Mouse (Mus musculus) heart, postnatal 14 days (tissue): ENCODE measurements around the gene Slc8b1. TPM values are rescaled to one million over a fixed set of nuclear protein-coding genes. Genes with fewer than 3 reads are reported as not detected.

Experiments used
- DNase-seq, 2 experiments: peaks; one replicate each; pipeline ENCODE4 v3.0.0; 2021 to 2022
- intact Hi-C: fragments of 180-260 bp; cut with DNase I; formaldehyde crosslinking; loops from one replicate; pipeline ENCODE4 v1.15.1; 2025
- long read RNA-seq, 2 experiments: library from polyadenylated mRNA; stranded (forward); transcript quantifications; one replicate each; pipeline ENCODE4 v2.0.0; 2021
- total RNA-seq, 2 experiments: library from RNA; stranded (reverse); gene quantifications; 2 replicates each; pipeline ENCODE4 v1.2.3; 2021

Gene Slc8b1
- 10 to 100 TPM in 1 of 2 experiments, 1 to 10 TPM in 1; 8.7 to 16.4 TPM for total RNA-seq
- long read RNA-seq, experiment 1, partial matches to known transcripts: 1 of 18 reads
- long read RNA-seq, experiment 1, other reads (novel, unspliced or antisense): 15 of 18 reads
- long read RNA-seq, experiment 2, transcript Slc8b1-201 (16 exons, 2,898 nt): major isoform, 7 of 18 reads
- long read RNA-seq, experiment 2, partial matches to known transcripts: 0 of 18 reads
- long read RNA-seq, experiment 2, other reads (novel, unspliced or antisense): 11 of 18 reads

DNA sequence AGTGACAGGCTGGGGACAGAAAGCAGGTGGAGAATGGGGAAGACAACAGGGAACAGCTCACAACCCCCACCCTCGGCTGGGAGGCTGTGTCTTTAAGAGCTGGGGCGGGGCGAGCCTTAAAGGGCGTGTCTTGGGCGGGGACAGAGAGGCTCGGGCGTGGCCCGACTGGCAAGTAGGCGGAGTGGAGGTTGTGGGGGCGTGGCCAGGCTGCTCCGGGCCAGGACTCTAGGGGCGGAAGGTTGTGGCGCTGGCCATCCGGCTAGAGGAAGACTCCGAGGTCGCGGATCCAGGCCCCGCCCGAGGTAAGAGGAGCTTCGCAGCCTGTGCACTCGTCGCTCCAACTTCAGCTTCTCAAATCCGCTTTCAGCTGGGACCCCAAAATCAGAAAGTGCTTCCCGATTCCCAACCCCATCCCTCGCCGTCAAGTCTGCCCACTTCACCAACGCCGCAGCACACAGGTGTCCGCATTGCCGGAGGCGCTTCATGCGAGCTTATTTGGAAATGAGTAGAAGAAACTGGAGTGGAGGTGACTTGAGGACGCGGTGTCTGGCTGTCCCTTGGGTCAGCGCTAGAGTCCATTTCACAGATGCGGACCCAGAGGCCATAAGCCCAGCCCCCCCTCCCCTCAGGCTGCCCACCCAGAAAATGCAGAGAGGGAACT lies at the start of gene Slc8b1:
Gene Slc8b1 (plus strand): TSS at position 187 of the 661 bp plus-strand sequence.
- DNase-seq: peak; percentile 96 to 98
- intact Hi-C loops: loop anchor here (5.0 kb wide), 1 partner anchor 76 kb away; the partner anchor contains the start of genes Iqcd and Tpcn1

- DNase-seq: no peak
- intact Hi-C loops: no loop called here
Observed at GRCm38 (mm10) chr5:120461902-120462301, 49.1 kb upstream of the Slc8b1 start.

DNA sequence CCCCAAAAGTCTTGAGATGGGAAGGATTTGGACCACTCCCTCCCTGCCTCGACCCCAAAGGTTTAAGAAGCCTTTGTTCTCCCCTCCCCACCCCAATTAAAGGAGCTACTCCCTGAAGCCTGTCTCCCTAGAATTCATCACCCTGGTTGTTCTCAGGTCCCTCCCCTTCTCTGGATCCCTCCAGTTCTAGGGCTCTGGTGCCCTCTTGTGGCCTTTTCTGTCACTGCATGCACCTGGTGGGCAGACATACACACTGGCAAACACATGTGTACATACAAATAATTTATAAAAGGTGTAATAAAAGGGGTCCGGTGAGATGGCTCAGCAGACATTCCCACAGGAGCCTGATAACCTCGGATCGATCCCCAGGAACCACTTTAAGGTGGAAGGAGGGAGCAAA lies 46.6 kb upstream of the Slc8b1 start:
- no peak for DNase-seq
- intact Hi-C loops: no loop called here

DNA sequence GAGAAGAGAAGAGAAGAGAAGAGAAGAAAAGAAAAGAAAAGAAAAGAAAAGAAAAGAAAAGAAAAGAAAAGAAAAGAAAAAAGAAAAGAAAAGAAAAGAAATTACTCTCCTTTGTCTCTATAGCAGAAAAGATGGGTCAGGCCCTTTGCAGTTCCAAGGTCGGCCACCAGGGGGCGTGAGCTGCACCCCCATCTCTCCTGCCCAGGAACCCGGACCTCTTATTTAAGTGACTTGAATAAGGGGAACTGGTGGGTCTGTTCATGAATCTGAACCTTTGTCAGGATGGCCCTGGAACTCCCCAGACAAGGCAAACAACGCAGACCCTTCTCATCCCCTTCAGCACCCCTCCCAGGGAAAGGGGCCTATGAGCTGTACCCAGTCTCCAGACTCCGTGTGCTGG lies 45.9 kb upstream of the Slc8b1 start:
- intact Hi-C loops: no loop called here
- DNase-seq: peak; percentile 33 to 57

GRCm38 (mm10) chr5:120465860-120466259 lies 45.1 kb upstream of the Slc8b1 start:
- peak; percentile 60 to 66 for DNase-seq
- intact Hi-C loops: no loop called here

DNA sequence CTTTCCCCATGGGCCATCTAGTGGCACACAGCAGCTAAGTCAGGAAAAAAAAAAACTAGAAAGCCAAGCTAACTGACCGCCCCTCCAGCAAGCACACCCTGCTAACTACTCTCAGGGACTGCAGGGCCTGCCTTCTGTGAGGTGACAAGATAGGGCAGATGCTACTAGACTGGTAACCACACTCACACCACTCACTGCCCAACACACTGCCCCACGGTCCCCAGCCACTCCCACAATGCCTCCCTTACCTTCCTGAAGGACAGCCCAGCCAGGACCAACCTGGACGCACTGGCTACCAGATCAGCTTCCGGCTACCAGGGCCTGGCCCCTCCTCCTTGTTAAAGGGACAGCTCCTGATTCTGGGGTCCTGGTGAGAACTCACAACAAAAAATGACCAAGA lies 43.9 kb upstream of the Slc8b1 start:
- intact Hi-C loops: no loop called here
- peak; percentile 23 to 34 for DNase-seq

DNA sequence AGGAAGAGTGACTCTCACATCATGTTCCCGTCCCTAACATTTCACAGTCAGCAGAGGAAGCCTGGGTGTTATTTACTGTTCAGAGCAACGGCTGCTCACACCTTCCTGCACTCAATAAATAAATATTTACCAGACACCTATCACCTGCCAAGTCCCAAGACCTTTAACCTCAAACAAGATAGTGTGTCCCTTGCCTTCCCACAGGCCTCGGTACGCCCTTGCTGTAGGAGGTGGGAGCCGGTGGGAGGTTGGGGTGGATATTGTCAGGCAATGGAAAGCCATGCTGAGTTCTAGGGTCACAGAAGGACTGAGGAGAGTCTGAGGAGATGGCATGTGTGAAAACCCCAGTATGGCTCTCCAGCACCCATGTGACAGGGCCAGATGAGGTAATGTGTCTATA lies 42.6 kb upstream of the Slc8b1 start:
- intact Hi-C loops: no loop called here
- DNase-seq: no peak

DNA sequence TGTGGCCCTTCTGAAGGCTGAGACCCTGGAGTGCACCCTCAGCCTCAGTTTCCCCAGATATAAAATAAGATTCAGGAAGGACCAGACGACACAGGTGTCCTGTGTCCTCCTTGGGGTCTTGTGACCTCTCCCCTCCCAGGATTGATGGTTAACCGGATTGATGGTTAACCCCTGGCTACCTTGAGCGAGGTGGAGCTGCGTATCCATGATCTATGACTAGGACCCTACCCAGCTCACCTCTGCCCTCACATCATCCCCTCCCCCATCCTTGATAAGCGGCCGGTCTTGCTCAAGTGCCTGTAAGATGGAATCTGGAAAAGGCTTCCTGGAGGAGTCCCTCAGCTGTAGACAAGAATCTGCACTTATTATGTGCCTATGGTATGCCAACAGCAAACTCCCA lies 42.1 kb upstream of the Slc8b1 start:
- intact Hi-C loops: no loop called here
- no peak for DNase-seq

DNA sequence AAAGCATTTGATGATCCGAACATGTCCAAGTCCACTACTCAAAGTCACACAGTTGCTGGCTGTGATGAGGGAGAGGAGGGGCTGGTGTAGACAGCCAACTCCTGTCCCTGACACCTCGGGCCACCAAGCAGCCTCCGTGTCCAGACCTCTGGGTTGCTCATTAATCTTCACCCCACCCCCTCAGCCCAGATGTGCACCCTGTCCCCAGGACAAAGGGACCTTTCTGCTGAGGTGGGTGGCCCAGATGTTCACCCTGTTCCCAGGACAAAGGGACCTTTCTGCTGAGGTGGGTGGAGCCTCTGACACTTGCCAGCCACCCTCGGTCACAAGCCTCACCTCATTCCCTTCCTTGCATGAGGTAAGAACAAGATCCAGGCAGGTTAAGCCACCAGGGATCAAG lies 39.4 kb upstream of the Slc8b1 start:
- intact Hi-C loops: no loop called here

DNA sequence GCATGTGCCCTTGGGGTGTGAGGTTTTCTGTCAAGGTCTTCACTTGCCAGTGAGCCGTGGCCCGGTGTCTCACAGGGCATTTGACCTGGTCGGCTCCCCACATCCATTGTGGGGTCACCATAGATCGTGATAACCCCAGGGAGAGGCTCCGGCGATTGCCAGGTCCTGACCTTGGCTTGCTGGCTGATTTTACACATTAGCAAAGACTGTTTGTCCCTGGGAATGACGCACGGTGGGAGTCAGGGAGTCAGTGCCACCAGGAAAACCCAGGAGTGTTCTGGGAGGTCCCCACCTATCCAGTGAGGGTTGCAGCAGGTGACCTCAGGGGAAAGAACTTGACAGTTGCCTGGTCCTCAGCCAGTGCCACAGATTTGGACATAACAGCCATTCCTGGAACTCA lies 38.2 kb upstream of the Slc8b1 start, which contains the start of gene Sdsl:
Gene Sdsl (minus strand): TSS at position 41 of the 400 bp plus-strand sequence.
- no peak for DNase-seq
- intact Hi-C loops: no loop called here

More for the DNA sequence above, 39.4 kb upstream of the Slc8b1 start:
- no peak for DNase-seq

GRCm38 (mm10) chr5:120473361-120473760 lies 37.6 kb upstream of the Slc8b1 start:
- no peak for DNase-seq
- intact Hi-C loops: no loop called here

DNA sequence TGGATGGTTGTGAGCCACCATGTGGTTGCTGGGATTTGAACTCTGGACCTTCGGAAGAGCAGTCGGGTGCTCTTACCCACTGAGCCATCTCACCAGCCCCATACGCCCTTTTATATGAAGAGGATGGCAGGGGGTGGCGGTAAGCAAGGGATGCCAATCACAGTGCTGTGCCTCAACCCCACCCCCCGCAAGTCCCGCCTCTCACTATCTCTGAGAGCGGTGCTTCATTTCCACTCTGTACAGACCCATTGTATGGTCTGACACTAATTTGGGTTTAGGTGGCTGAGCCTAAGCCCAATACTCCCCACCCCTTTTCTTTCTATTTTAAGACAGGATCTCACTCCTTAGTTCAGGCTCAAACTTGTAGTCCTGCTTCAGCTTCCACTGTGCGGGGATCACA lies 35.1 kb upstream of the Slc8b1 start:
- no peak for DNase-seq
- intact Hi-C loops: no loop called here

DNA sequence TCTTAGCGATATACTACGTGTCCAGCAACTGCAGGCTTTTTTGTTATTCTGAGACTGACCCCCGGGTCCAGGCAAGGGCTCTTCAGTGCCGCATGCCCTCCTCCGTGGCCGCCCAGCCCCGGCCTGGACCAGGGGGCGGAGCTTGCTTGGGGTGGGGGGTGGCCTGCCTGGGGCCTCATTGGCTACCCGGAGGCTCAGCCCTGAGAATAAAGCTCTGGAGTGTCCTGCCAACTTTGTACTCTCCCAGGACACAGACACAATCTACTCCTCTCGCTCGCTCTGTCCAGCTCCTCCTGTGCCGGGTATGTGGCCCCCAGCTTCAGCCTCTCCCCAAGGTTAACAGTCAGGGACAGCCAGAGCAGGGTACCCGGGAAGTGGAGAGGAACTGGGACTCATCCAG lies 34.7 kb upstream of the Slc8b1 start, which contains the start of gene Sds:
Gene Sds (plus strand): TSS at position 231 of the 400 bp plus-strand sequence.
- intact Hi-C loops: no loop called here
- DNase-seq: no peak

- DNase-seq: no peak
- intact Hi-C loops: no loop called here
Observed at GRCm38 (mm10) chr5:120477993-120478392, 33.0 kb upstream of the Slc8b1 start.

DNA sequence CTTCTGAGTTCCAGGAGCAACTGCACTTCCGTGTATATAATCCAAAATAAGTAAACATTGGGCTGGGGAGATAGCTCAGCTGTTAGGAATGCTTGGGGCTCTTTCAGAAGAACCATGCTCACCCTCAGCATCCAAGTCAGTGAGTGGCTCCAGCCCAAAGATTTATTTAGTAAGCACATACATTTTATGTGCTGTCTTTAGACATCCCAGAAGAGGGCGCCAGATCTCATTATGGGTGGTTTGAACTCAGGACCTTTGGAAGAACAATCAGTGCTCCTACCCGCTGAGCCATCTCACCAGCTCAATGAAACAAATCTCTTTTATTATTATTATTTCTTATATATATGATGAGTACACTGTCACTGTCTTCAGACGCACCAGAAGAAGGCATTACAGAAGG lies 31.4 kb upstream of the Slc8b1 start:
- DNase-seq: no peak
- intact Hi-C loops: no loop called here

DNA sequence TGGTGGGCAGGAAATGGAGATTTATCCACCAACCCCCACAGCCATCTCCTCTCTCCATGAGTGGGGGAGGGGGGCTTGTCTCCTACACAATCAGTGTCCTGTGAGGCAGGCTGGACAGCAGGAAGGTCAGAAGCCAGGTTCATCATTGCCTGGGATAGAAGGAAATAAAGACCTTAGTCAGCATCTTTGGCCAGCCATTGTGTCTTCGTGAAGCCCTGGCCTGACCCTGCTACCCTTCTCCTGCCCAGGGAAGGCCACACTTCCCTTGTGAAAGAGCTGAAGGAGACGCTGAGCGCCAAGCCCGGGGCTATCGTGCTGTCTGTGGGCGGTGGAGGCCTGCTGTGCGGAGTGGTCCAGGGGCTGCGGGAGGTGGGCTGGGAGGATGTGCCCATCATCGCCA lies 29.8 kb upstream of the Slc8b1 start:
- intact Hi-C loops: no loop called here
- DNase-seq: no peak

DNA sequence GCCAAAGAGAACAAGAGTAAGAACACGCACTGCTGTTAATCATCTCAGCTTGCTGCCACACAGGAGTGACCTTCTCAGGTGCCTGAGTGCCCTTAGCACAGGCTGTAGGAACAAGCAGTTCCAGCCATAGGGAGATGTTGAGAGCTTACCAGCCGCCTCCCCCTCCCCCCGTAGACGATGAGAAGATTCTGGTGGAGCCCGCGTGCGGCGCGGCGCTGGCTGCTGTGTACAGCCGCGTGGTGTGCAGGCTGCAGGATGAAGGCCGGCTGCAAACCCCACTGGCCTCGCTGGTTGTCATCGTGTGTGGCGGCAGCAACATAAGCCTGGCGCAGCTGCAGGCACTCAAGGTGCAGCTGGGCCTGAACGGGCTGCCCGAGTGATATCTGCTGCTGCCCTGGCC lies 27.6 kb upstream of the Slc8b1 start:
- intact Hi-C loops: no loop called here
- no peak for DNase-seq

GRCm38 (mm10) chr5:120487844-120488243 lies 23.1 kb upstream of the Slc8b1 start:
- DNase-seq: no peak
- intact Hi-C loops: no loop called here

DNA sequence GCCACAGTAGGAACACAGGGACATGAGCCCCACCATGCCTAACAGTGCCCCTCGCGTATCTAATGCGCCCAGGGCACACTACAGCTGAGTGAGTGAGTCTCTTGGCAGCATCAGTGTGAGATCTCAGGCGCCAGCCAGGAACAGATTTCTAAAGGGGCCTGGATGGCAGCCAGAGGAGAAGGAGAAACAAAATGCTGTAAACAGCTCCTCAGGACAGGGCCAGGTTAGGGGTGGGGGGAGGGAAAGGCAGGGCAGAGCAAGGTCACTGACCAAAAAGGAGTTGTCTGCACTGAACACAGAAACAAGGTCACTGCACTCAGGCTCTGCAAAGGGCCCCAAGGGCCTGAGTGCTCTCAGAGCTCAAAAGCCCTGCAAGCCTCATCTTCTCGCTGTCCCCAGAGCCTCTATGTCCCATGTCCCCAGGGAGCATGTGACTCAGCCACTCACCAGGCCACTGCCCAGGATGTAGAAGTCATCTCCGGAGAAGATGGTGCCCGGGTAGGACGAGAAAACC lies 20.2 kb upstream of the Slc8b1 start:
- peak; percentile 40 to 43 for DNase-seq
- intact Hi-C loops: no loop called here

DNA sequence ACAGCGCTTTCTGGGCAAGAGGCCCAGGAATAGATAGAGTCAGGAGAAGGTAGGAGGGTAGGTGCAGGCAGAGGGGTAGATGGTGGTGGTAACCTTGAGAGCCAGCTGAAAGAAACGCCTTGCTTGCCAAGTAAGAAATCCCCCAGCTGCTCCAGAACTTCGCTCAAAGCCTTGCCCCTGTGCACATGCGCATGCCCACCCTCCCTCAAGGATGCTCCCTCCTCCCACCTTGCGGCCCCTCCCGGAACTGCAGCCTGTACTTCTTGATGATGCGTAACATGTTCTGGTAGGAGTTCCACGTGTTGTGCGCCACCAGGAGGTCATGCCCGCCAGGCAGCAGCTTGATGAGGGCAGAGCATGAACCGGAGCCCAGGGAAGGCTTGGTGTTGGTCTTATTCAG lies 18.5 kb upstream of the Slc8b1 start:
- intact Hi-C loops: no loop called here
- no peak for DNase-seq

DNA sequence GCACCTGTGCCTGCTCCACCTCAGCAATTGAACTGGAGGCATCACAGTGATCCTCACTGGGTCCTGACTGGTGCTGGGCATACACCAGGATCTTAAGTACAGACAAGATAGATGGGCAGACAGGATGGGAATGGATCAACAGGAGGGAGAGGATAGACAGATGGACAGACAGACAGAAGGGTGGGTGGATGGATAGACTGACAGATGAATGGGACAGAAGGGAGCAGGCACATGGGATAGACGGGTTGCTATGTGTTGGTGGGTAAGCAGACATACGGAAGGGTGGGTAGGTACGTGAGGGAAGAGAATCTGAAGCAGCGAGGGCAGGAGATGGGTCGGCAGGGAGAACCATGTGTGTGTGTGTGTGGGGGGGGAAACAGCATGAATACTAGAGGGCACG lies 17.5 kb upstream of the Slc8b1 start:
- DNase-seq: no peak
- intact Hi-C loops: no loop called here

DNA sequence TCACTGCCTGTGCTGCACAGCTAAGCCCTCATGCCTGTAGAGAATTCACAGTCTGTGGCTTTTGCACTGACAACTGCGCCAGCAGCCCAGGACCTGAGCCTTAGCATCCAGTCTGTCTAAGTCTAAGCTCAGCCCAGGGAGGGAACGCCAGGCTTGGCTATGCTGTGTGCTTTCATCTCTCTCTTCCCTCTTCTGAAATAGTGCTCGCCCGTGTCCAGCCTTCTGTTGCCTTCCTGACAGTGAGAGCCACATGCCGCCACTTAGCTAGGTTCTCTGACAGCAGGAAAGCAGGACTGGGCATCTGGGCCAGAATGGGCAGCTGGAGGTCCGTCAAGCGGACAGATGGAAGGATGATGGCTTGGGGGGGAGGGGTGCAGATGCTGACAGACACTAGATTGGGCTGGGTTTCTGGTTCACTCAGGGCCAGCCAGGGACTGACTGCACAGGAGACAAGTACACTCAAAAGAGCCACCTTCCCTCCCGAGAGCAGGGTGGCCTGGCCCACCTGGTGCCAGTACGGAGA lies 17.0 kb upstream of the Slc8b1 start:
- intact Hi-C loops: no loop called here
- no peak for DNase-seq
